Comparison of ENCODE assay signal across 9 mouse cellular contexts in the genomic region with DNA sequence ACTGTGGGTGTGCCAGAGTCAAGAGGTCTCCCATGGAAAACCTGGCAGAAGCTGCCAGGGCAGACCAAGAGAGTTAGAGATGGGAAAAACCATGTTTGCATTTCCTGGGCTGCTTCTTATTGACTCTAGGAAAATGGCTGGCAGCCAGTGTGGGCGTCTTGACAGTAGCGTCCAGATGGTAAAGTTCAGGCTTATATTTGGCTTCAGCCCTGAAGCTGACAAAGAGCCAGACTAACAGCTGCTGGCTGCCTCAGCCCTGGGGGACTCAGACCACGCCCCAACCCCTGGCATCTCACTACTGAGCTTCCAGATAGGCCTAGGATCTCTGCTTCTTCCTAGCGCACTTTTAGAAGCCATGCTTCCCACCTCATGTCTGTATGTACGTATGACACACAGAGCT.
DNase-seq lines count a peak whose midpoint lies in the region; ATAC-seq and TF ChIP-seq lines count a peak whose summit lies in the region.
"Had no signal": no experiment of that assay in that cellular context is flagged by ENCODE, and none has a peak within 500 bp of the region (broad histone marks: within the 10 kb centered on the region; RNA-seq: fewer than 3 reads in every experiment).

No protein-coding gene starts in this region.

- H3K27me3 ChIP-seq in embryonic facial prominence, embryonic 15.5 days, result peaks cover 37% of the 10 kb centered on the region
- no peaks in the 10 kb centered on the region for H3K27me3 ChIP-seq in kidney, postnatal 0 days (ENCODE audit: insufficient read depth, low read length)

- no peak overlapping the region for H3K27ac ChIP-seq in embryonic facial prominence, embryonic 15.5 days (replicated peaks)
- no peak overlapping the region for H3K27ac ChIP-seq in kidney, postnatal 0 days
- H3K27ac ChIP-seq: macrophage had no signal

- H3K9me3 ChIP-seq in embryonic facial prominence, embryonic 15.5 days (replicated peaks), result no peaks in the 10 kb centered on the region
- no peaks in the 10 kb centered on the region for H3K9me3 ChIP-seq in kidney, postnatal 0 days (replicated peaks; ENCODE audit: low read length)

- H3K4me2 ChIP-seq in embryonic facial prominence, embryonic 15.5 days (replicated peaks), result no peak overlapping the region
- no peak overlapping the region for H3K4me2 ChIP-seq in kidney, postnatal 0 days (ENCODE audit: low read length)

- DNase-seq in layer of hippocampus, adult 9-11 months, result peak; percentile 13
- DNase-seq in layer of hippocampus, adult 9-10 months (ENCODE audit: low spot score), result no peak
- peak; percentile 27 for DNase-seq in gastrocnemius, postnatal 25 days
- peak; percentile 79 for DNase-seq in kidney, postnatal 0 days (ENCODE audit: low spot score)
- peak; percentile 82 to 90 for DNase-seq in lung, postnatal 4 days
- no peak for DNase-seq in yolk sac, embryonic 10.5 days (ENCODE audit: low spot score)
- no peak for DNase-seq in natural killer cell, adult 2 months (ENCODE audit: low spot score in 2 of 2)

- no peak overlapping the region for H3K9ac ChIP-seq in embryonic facial prominence, embryonic 15.5 days
- H3K9ac ChIP-seq in kidney, postnatal 0 days (ENCODE audit: low read depth, low read length), result no peak overlapping the region

- H3K36me3 ChIP-seq in embryonic facial prominence, embryonic 15.5 days, result no peaks in the 10 kb centered on the region
- H3K36me3 ChIP-seq in kidney, postnatal 0 days (ENCODE audit: insufficient read depth, low read length), result no peaks in the 10 kb centered on the region

- no peak for TF ChIP-seq CTCF in kidney, postnatal 0 days (IDR thresholded peaks at IDR 0.05; ENCODE audit: low read depth)

- H3K4me1 ChIP-seq in embryonic facial prominence, embryonic 15.5 days, result peaks cover 13% of the 10 kb centered on the region
- H3K4me1 ChIP-seq in kidney, postnatal 0 days (replicated peaks; ENCODE audit: insufficient read depth, low read length), result peaks cover 2% of the 10 kb centered on the region

- H3K4me3 ChIP-seq in embryonic facial prominence, embryonic 15.5 days (replicated peaks), result no peak overlapping the region
- H3K4me3 ChIP-seq in kidney, postnatal 0 days (replicated peaks; ENCODE audit: low read depth, low read length), result no peak overlapping the region

- WGBS in embryonic facial prominence, embryonic 15.5 days, result 37% methylated on average over 5 of the region's 5 CpGs
- WGBS in kidney, postnatal 0 days, result 50% methylated on average over 5 of the region's 5 CpGs

- peak; percentile 63; the same call in 1 of the 2 replicates for ATAC-seq in embryonic facial prominence, embryonic 15.5 days (ENCODE audit: insufficient number of reproducible peaks, low FRiP score, low TSS enrichment, low read depth)
- no peak for ATAC-seq in kidney, postnatal 0 days (replicated peaks; ENCODE audit: low FRiP score, low read depth)

Comparison
In these comparisons a context has a peak if more than half of its experiments do, and no peak if none do; other contexts are left out.
1. DNase-seq: peak in layer of hippocampus, adult 9-11 months (single experiment), gastrocnemius, postnatal 25 days (single experiment), kidney, postnatal 0 days (single experiment) and lung, postnatal 4 days (2 of 2); none in layer of hippocampus, adult 9-10 months (single experiment), yolk sac, embryonic 10.5 days (single experiment) and natural killer cell, adult 2 months (0 of 2).